Mouse (Mus musculus): ENCODE data around the gene Dnase2a. TPM values are rescaled to one million over a fixed set of nuclear protein-coding genes. Genes with fewer than 3 reads are reported as not detected.
A peak's percentile ranks its signal among the peaks of the same experiment; 100 is the strongest.

The Dnase2a gene
- polyA plus RNA-seq, 1 experiment from 2014 or later: 6.6 TPM

- Histone ChIP-seq H3K27ac (peak within 1 kb of the TSS; percentile 99), H3K27me3 (ENCODE audit: insufficient read depth, poor library complexity, severe bottlenecking) (no peaks in the 10 kb centered on the region), H3K36me3 (peaks cover 40% of the 10 kb centered on the region), H3K4me3 (peak within 1 kb of the TSS; percentile 89), H3K4me1 (replicated peaks) (peaks cover 55% of the 10 kb centered on the region), H3K9me3 (no peaks in the 10 kb centered on the region)
- WGBS: under 1% methylated on average over 56 of the region's 56 CpGs
- DNase-seq (ENCODE audit: low spot score): peak; percentile 87
Observed at GRCm38 (mm10) chr8:84969241-84970134, 61.1 kb downstream of the Dnase2a start, which contains the start of the genes Gm49661, Prdx2 and Rnaseh2a. TSS of gene Gm49661 (minus strand) at chr8:84969433. TSS of gene Prdx2 (plus strand) at chr8:84969587. TSS of gene Rnaseh2a (minus strand) at chr8:84969767.

DNA sequence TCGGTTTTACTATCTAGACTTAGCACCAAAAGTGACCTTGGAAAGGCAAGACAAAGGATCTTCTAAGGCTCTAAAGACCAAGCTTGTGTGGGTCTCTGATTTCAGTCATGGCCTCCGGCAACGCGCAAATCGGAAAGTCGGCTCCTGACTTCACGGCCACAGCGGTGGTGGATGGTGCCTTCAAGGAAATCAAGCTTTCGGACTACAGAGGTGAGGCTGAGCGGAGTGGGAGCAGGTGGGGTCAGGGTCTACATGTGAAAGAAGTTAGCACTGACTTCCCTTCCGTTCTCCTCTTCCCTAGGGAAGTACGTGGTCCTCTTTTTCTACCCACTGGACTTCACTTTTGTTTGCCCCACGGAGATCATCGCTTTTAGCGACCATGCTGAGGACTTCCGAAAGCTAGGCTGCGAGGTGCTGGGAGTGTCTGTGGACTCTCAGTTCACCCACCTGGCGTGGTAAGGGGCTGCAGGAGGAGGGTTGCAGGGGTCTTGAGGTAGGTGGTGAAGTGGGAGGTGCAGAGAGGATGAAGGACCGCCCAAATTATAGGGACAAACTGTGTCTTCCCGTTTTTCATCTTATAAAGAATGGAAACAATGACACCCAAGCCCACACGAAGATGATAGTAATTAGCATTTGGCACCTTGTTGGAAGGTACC is 61.9 kb downstream of the Dnase2a start:
- H3K4me1 ChIP-seq (replicated peaks): peaks cover 53% of the 10 kb centered on the region

DNA sequence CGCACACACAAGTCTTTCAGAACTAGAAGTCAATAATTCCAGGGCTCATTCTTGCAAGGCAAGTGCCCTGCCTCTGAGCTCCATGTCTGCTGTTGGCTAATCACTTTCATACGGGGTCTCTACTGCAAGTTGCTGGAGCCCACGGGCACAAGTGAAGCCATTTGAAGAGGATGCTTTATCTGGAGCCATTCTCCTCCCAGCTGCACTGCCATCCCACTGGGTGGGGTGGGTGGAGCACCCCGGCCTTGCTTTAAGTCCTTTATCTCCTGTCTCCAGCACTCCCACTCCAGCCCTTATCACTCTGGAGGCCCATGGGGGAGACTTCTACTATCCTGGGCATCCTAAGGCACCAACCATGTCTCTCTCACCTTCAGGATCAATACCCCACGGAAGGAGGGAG is 62.6 kb downstream of the Dnase2a start:
- 72% methylated on average over 5 of the region's 5 CpGs for WGBS
- Histone ChIP-seq H3K27ac (peak overlapping the region; percentile 99), H3K27me3 (ENCODE audit: insufficient read depth, poor library complexity, severe bottlenecking) (no peaks in the 10 kb centered on the region), H3K4me1 (replicated peaks) (peaks cover 53% of the 10 kb centered on the region), H3K9me3 (no peaks in the 10 kb centered on the region), H3K4me3 (peak overlapping the region; percentile 89), H3K36me3 (peaks cover 51% of the 10 kb centered on the region)
- no peak for DNase-seq (ENCODE audit: low spot score)

More for the DNA sequence above, 61.9 kb downstream of the Dnase2a start:
- Histone ChIP-seq H3K4me3 (peak overlapping the region; percentile 89), H3K36me3 (peaks cover 48% of the 10 kb centered on the region), H3K27ac (peak overlapping the region; percentile 99), H3K27me3 (ENCODE audit: insufficient read depth, poor library complexity, severe bottlenecking) (no peaks in the 10 kb centered on the region), H3K9me3 (no peaks in the 10 kb centered on the region)
- 14% methylated on average over 21 of the region's 21 CpGs for whole genome bisulfite sequencing
- DNase-seq (ENCODE audit: low spot score): no peak

Other genes with a start within 250 kb of the Dnase2a start
- gene Ier2, start 245.7 kb upstream of the Dnase2a start, polyA plus RNA-seq (2016; fragmentation: Nextera tagmentation; extraction: Ambion mirVana): 89.9 and 94.7 TPM in 2 replicates
- gene Trmt1, start 222.3 kb upstream of the Dnase2a start, polyA plus RNA-seq (2016; fragmentation: Nextera tagmentation; extraction: Ambion mirVana): 57.8 and 65.9 TPM in 2 replicates
- gene Nacc1, start 220.7 kb upstream of the Dnase2a start, polyA plus RNA-seq (2016; fragmentation: Nextera tagmentation; extraction: Ambion mirVana): 25.2 and 28.9 TPM in 2 replicates
- gene Lyl1, start 207.1 kb upstream of the Dnase2a start, polyA plus RNA-seq (2016; fragmentation: Nextera tagmentation; extraction: Ambion mirVana): 5.6 and 6.5 TPM in 2 replicates
- 0.54 and 1.9 TPM in 2 replicates for gene G430095P16Rik, start 185.6 kb upstream of the Dnase2a start, polyA plus RNA-seq (2016; fragmentation: Nextera tagmentation; extraction: Ambion mirVana)
- gene Nfix, start 108.2 kb upstream of the Dnase2a start, polyA plus RNA-seq (2016; fragmentation: Nextera tagmentation; extraction: Ambion mirVana): 0.07 and 0.29 TPM in 2 replicates
- 3.8 and 5.5 TPM in 2 replicates for gene Dand5, start 85.7 kb upstream of the Dnase2a start, polyA plus RNA-seq (2016; fragmentation: Nextera tagmentation; extraction: Ambion mirVana)
- 43.7 and 45.8 TPM in 2 replicates for gene Gadd45gip1, start 77.0 kb upstream of the Dnase2a start, polyA plus RNA-seq (2016; fragmentation: Nextera tagmentation; extraction: Ambion mirVana)
- gene Rad23a, start 67.9 kb upstream of the Dnase2a start, polyA plus RNA-seq (2016; fragmentation: Nextera tagmentation; extraction: Ambion mirVana): 115 TPM in 2 replicates
- 783 and 812 TPM in 2 replicates for gene Calr, start 61.6 kb upstream of the Dnase2a start, polyA plus RNA-seq (2016; fragmentation: Nextera tagmentation; extraction: Ambion mirVana)
- gene Farsa, start 51.6 kb upstream of the Dnase2a start, polyA plus RNA-seq (2016; fragmentation: Nextera tagmentation; extraction: Ambion mirVana): 129 and 134 TPM in 2 replicates
- 61.5 and 67.1 TPM in 2 replicates for gene Syce2, start 36.4 kb upstream of the Dnase2a start, polyA plus RNA-seq (2016; fragmentation: Nextera tagmentation; extraction: Ambion mirVana)
- gene Gcdh, start 14.6 kb upstream of the Dnase2a start, polyA plus RNA-seq (2016; fragmentation: Nextera tagmentation; extraction: Ambion mirVana): 35.5 and 43.4 TPM in 2 replicates
- 18.2 and 21.5 TPM in 2 replicates for gene Klf1, start 6.6 kb upstream of the Dnase2a start, polyA plus RNA-seq (2016; fragmentation: Nextera tagmentation; extraction: Ambion mirVana)
- 5.0 and 12.7 TPM in 2 replicates for gene Mast1, start 28.8 kb downstream of the Dnase2a start, polyA plus RNA-seq (2016; fragmentation: Nextera tagmentation; extraction: Ambion mirVana)
- 0.55 and 0.88 TPM in 2 replicates for gene Rtbdn, start 38.4 kb downstream of the Dnase2a start, polyA plus RNA-seq (2016; fragmentation: Nextera tagmentation; extraction: Ambion mirVana)
- not detected in 2 replicates for gene Gm49661, start 60.9 kb downstream of the Dnase2a start, polyA plus RNA-seq (2016; fragmentation: Nextera tagmentation; extraction: Ambion mirVana)
- 1,241 and 1,456 TPM in 2 replicates for gene Prdx2, start 61.0 kb downstream of the Dnase2a start, polyA plus RNA-seq (2016; fragmentation: Nextera tagmentation; extraction: Ambion mirVana)
- gene Rnaseh2a, start 61.2 kb downstream of the Dnase2a start, polyA plus RNA-seq (2016; fragmentation: Nextera tagmentation; extraction: Ambion mirVana): 137 and 146 TPM in 2 replicates
- gene Junb, start 70.2 kb downstream of the Dnase2a start, polyA plus RNA-seq (2016; fragmentation: Nextera tagmentation; extraction: Ambion mirVana): 6.5 and 8.7 TPM in 2 replicates
- 14.5 and 16.8 TPM in 2 replicates for gene Hook2, start 82.0 kb downstream of the Dnase2a start, polyA plus RNA-seq (2016; fragmentation: Nextera tagmentation; extraction: Ambion mirVana)
- not detected in 2 replicates for gene Best2, start 106.0 kb downstream of the Dnase2a start, polyA plus RNA-seq (2016; fragmentation: Nextera tagmentation; extraction: Ambion mirVana)
- gene Asna1, start 116.7 kb downstream of the Dnase2a start, polyA plus RNA-seq (2016; fragmentation: Nextera tagmentation; extraction: Ambion mirVana): 162 and 176 TPM in 2 replicates
- 149 and 164 TPM in 2 replicates for gene Trir, start 118.3 kb downstream of the Dnase2a start, polyA plus RNA-seq (2016; fragmentation: Nextera tagmentation; extraction: Ambion mirVana)
- gene Tnpo2, start 128.4 kb downstream of the Dnase2a start, polyA plus RNA-seq (2016; fragmentation: Nextera tagmentation; extraction: Ambion mirVana): 27.4 and 28.4 TPM in 2 replicates
- gene Fbxw9, start 151.5 kb downstream of the Dnase2a start, polyA plus RNA-seq (2016; fragmentation: Nextera tagmentation; extraction: Ambion mirVana): 28.0 and 33.4 TPM in 2 replicates
- 0.86 and 1.0 TPM in 2 replicates for gene Gm5741, start 159.4 kb downstream of the Dnase2a start, polyA plus RNA-seq (2016; fragmentation: Nextera tagmentation; extraction: Ambion mirVana)
- 73.7 and 75.2 TPM in 2 replicates for gene Dhps, start 163.2 kb downstream of the Dnase2a start, polyA plus RNA-seq (2016; fragmentation: Nextera tagmentation; extraction: Ambion mirVana)
- gene Wdr83os, start 172.2 kb downstream of the Dnase2a start, polyA plus RNA-seq (2016; fragmentation: Nextera tagmentation; extraction: Ambion mirVana): 134 and 136 TPM in 2 replicates
- 63.4 TPM in 2 replicates for gene Wdr83, start 172.7 kb downstream of the Dnase2a start, polyA plus RNA-seq (2016; fragmentation: Nextera tagmentation; extraction: Ambion mirVana)
- gene Man2b1, start 174.7 kb downstream of the Dnase2a start, polyA plus RNA-seq (2016; fragmentation: Nextera tagmentation; extraction: Ambion mirVana): 19.8 and 23.1 TPM in 2 replicates
- 0.81 and 1.7 TPM in 2 replicates for gene Zfp791, start 214.5 kb downstream of the Dnase2a start, polyA plus RNA-seq (2016; fragmentation: Nextera tagmentation; extraction: Ambion mirVana)
- not detected in 2 replicates for gene Cks1brt, start 243.4 kb downstream of the Dnase2a start, polyA plus RNA-seq (2016; fragmentation: Nextera tagmentation; extraction: Ambion mirVana)

All from hindbrain, embryonic 10.5 days (tissue).